Mouse (Mus musculus) frontal cortex, postnatal 25 days (tissue): ENCODE data around the gene Mthfsl.
"Not testable (repeated sequence)": the region's sequence is repeated elsewhere in the genome, so short reads cannot be mapped to it uniquely, and the experiment has no call there.

Source experiments
- DNase-seq, 2 experiments: peaks; one replicate each; pipeline ENCODE4 v3.0.0; 2022; ENCODE audit warnings: low spot score in 2 of 2

Gene Mthfsl

GRCm38 (mm10) chr9:88691307-88691706 is 28.8 kb downstream of the Mthfsl start:
- DNase-seq, result not testable (repeated sequence)

GRCm38 (mm10) chr9:88689451-88689850 is 30.6 kb downstream of the Mthfsl start:
- DNase-seq, result not testable (repeated sequence)

GRCm38 (mm10) chr9:88686719-88687118 is 33.4 kb downstream of the Mthfsl start:
- DNase-seq, result not testable (repeated sequence)

- DNase-seq, result not testable (repeated sequence)
Measured at GRCm38 (mm10) chr9:88658341-88658740, 61.8 kb downstream of the Mthfsl start.

- not testable (repeated sequence) for DNase-seq
Measured at GRCm38 (mm10) chr9:88650742-88651141, 69.4 kb downstream of the Mthfsl start.
